Mouse (Mus musculus) embryonic facial prominence, embryonic 10.5 days (tissue): ENCODE results near the gene Gnai1. TPM values are rescaled to one million over a fixed set of nuclear protein-coding genes. Genes with fewer than 3 reads are reported as not detected.
A peak's percentile ranks its signal among the peaks of the same experiment; 100 is the strongest.

Source experiments
- DNase-seq: peaks from one replicate; pipeline ENCODE4 v3.0.0-alpha.2; 2017; ENCODE audit warnings: low spot score
- H3K27ac ChIP-seq: fragments of 300-500 bp; sonication (generic); replicated peaks from 2 replicates; pipeline ENCODE4 v1.5.1; 2016; ENCODE audit warnings: mild to moderate bottlenecking
- H3K27me3 ChIP-seq: fragments of 300-500 bp; sonication (generic); replicated peaks from 2 replicates; pipeline ENCODE4 v1.6.1; 2016; ENCODE audit warnings: low read depth, mild to moderate bottlenecking; ENCODE audit not compliant: poor library complexity, severe bottlenecking
- H3K36me3 ChIP-seq: fragments of 300-500 bp; sonication (generic); replicated peaks from 2 replicates; pipeline ENCODE4 v1.6.1; 2016; ENCODE audit warnings: mild to moderate bottlenecking, moderate library complexity
- H3K4me1 ChIP-seq: fragments of 300-500 bp; sonication (generic); 2 replicates; pipeline ENCODE4 v1.6.1; 2016
- H3K4me3 ChIP-seq: fragments of 300-500 bp; sonication (generic); 2 replicates; pipeline ENCODE4 v1.5.1; 2016; ENCODE audit warnings: mild to moderate bottlenecking, moderate library complexity
- H3K9me3 ChIP-seq: fragments of 300-500 bp; sonication (generic); 2 replicates; pipeline ENCODE4 v1.6.1; 2016; ENCODE audit warnings: mild to moderate bottlenecking
- WGBS: fragments of 180-500 bp; shearing (Covaris S2); methylation state at CpG from one replicate; pipeline ENCODE4 v1.1.7; 2016; 5-methylcytosine and 5-hydroxymethylcytosine counted together
- polyA plus RNA-seq: library from polyadenylated mRNA; unstranded; fragments of >200 nt; fragmentation: Nextera tagmentation; extraction: Ambion mirVana; gene quantifications from 2 replicates; pipeline ENCODE4 v1.2.1, GENCODE M21; 2016

Gene Gnai1
- polyA plus RNA-seq, 1 experiment from 2014 or later = 11.1 TPM

DNA sequence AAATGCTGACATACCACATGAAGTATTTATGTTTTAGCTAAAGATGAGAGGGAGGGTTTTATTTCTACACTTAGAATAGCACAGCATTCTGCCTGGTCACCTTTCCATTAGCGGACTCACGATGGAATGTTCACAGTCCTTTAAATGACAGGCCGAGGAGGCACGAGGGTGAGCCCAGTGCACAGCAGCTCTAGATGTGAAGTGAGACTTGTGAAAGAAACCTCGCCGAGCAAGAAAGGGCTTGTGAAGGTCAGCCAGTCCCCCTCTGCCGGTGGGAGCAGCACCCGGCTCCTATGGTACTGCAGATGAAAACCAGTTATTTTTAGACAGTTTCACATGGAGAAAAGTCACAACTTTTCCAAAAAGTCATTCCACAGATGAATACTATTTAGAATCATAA is 29.4 kb downstream of the Gnai1 start:
- 69% methylated on average over 8 of the region's 8 CpGs for WGBS
- H3K4me1 ChIP-seq = no peaks in the 10 kb centered on the region
- DNase-seq = peak; percentile 11

DNA sequence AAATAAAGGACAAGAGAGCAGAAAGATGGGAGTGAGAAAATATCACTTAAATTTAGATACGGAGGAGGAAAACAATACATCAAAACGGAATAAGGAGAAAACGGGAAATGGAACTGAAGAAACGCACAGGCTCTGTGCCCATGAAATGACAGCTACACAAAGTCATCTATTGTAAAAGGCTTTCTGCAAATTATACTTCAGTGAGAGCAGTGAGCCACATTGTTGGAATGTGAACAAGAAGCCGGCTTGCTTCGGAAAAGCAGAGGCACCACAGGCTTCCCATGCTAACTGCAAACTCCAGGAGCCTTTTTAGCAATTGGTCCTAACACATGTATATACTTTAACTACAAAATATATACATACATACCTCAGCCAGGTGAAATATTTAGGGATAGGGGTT is 34.0 kb downstream of the Gnai1 start:
- no peaks in the 10 kb centered on the region for H3K4me1 ChIP-seq
- no peaks in the 10 kb centered on the region for H3K27me3 ChIP-seq
- no peak overlapping the region for H3K27ac ChIP-seq
- DNase-seq = no peak
- no peak overlapping the region for H3K4me3 ChIP-seq
- no peaks in the 10 kb centered on the region for H3K9me3 ChIP-seq
- H3K36me3 ChIP-seq = no peaks in the 10 kb centered on the region
- WGBS = 83% methylated on average over 6 of the region's 6 CpGs

More for the DNA sequence above, 29.4 kb downstream of the Gnai1 start:
- no peaks in the 10 kb centered on the region for H3K9me3 ChIP-seq
- no peak overlapping the region for H3K4me3 ChIP-seq
- H3K36me3 ChIP-seq = no peaks in the 10 kb centered on the region
- no peak overlapping the region for H3K27ac ChIP-seq
- no peaks in the 10 kb centered on the region for H3K27me3 ChIP-seq

DNA sequence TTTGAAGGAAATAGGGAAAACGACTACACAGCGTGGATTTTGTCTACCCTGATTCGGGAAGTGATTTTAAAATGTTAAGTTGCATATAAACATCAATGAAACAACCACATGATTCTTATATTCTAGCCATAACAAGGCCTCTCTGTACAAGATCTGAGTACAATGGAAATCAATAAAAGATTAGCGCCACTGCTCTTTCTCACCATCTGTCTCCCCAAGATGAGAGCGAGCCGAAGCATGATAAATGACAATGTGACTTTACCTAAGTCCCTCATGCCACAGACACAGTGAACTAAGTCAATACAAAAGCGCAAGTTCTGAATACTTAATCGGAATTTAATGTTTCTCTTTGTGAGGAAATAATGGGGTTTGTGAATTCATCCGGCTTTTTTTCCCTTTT is 36.6 kb downstream of the Gnai1 start:
- Histone ChIP-seq H3K4me3 (no peak overlapping the region), H3K27ac (no peak overlapping the region), H3K4me1 (no peaks in the 10 kb centered on the region), H3K36me3 (no peaks in the 10 kb centered on the region), H3K9me3 (no peaks in the 10 kb centered on the region), H3K27me3 (no peaks in the 10 kb centered on the region)
- 90% methylated on average over 9 of the region's 9 CpGs for WGBS
- DNase-seq = no peak

DNA sequence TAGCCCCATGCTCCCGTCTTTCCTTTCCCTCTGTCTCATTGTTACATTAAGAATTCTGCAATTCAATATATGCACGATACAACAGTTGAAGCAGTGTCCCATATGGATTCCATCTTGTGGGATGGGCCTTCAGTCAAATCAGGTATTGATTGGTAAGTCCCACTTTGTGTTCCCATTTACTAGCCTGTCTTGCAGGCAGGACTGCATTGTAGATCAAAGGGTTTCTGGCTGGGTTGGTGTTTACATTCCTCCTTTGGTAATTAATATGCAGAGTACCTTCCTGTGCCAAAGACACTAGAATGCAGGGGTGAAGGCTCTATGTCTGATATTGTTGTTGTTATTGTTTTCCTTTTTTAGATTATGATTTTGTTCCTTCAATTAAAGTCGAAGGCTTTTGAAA is 38.5 kb downstream of the Gnai1 start:
- WGBS = 81% methylated on average over 3 of the region's 3 CpGs
- H3K36me3 ChIP-seq = no peaks in the 10 kb centered on the region
- H3K9me3 ChIP-seq = no peaks in the 10 kb centered on the region
- no peak overlapping the region for H3K4me3 ChIP-seq
- no peak for DNase-seq
- H3K27me3 ChIP-seq = no peaks in the 10 kb centered on the region
- no peaks in the 10 kb centered on the region for H3K4me1 ChIP-seq
- H3K27ac ChIP-seq = no peak overlapping the region

DNA sequence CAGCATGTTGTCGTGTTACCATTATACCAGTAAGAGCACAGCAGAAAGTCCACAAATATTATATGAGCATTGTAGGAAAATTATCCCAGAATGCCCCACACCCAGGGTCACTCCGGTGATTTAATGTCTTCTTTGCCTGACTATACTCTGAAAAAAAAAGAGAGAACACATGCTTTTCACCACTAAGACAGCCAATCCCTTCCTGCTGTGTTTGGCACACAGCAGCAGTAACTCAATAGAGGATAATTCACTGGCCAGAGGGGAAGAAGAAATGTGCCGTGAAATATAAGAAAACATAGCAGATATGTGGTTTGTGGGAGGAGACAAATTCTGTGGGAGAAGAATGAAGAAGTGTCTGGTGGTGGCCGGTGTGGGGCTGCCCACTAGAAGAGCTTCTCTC is 41.3 kb downstream of the Gnai1 start:
- 91% methylated on average over 4 of the region's 4 CpGs for WGBS
- DNase-seq = no peak

DNA sequence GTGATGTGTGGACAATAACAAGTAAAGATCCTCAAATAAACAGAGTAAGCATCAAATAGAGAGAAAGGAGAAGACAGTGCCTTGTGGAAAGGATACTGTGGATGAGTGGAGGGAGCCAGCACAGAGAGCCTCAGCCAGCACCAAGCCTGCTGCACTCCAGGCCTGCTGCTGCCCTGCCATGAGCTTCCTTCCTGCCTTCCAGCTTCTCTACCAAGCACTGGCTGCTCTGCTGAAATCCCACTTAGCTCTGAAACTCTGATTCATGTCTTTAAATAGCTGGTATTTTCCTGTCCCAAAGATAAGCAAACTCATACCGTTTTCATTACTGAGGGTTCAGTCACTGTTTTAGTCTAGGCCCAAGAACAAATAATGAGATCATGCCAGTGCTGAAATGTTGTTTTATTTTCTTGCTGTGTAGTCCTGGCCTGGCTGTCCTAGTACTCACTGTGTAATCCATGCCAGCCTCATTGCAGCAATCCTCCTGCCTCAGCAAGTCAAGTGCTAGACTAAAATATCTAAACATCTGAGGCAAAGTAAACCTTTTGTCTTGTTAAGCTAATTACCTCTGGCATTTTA is 52.8 kb downstream of the Gnai1 start:
- WGBS = 76% methylated on average over 1 of the region's 1 CpGs
- H3K4me1 ChIP-seq = no peaks in the 10 kb centered on the region
- H3K9me3 ChIP-seq = no peaks in the 10 kb centered on the region
- H3K36me3 ChIP-seq = no peaks in the 10 kb centered on the region
- H3K4me3 ChIP-seq = no peak overlapping the region
- no peak overlapping the region for H3K27ac ChIP-seq
- H3K27me3 ChIP-seq = no peaks in the 10 kb centered on the region
- DNase-seq = no peak

More for the DNA sequence above, 41.3 kb downstream of the Gnai1 start:
- Histone ChIP-seq H3K4me1 (no peaks in the 10 kb centered on the region), H3K27me3 (no peaks in the 10 kb centered on the region), H3K9me3 (no peaks in the 10 kb centered on the region), H3K27ac (no peak overlapping the region), H3K36me3 (no peaks in the 10 kb centered on the region), H3K4me3 (no peak overlapping the region)

DNA sequence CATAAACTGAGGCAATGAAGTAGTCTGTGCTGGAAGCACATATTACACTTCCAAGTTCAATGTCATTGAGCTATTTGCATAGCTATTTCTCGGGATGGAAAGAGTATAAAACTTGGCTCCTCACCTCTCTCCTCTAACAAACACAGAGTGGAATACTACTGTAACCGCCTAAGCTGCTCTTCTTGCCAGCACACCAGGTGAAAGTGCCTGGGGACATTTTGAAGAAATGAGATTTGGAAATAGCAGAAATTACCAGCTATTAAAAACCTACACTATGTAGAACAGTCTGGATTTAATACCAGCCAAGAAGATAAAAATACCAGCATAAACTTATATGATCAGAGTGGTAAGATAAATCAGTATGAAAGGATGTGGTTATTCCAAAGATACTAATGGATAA is 63.6 kb downstream of the Gnai1 start:
- no peaks in the 10 kb centered on the region for H3K4me1 ChIP-seq
- H3K9me3 ChIP-seq = no peaks in the 10 kb centered on the region
- no peak overlapping the region for H3K4me3 ChIP-seq
- DNase-seq = no peak
- H3K27me3 ChIP-seq = no peaks in the 10 kb centered on the region
- no peak overlapping the region for H3K27ac ChIP-seq
- WGBS = 83% methylated on average over 2 of the region's 2 CpGs
- H3K36me3 ChIP-seq = no peaks in the 10 kb centered on the region

DNA sequence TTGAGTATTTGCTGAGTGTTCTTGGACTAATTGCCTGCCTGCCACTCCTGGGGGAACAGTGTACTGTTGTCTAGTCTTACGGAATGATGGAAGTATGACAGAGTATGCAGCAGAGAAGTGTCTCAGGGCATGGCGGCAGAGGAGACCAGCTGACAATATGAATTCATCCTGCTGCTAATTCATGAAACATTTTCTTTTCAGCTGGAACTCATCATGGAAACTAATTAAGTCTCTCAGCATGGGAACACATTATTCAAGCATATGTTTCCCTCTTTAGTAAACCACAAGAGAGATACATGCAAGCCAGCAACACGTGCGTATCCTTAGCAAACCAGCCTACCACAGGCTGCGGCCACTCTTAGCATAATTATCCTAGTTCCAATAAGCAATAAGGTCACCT is 67.4 kb downstream of the Gnai1 start:
- 86% methylated on average over 5 of the region's 5 CpGs for WGBS
- Histone ChIP-seq H3K9me3 (no peaks in the 10 kb centered on the region), H3K4me1 (no peaks in the 10 kb centered on the region), H3K4me3 (no peak overlapping the region), H3K27me3 (no peaks in the 10 kb centered on the region), H3K36me3 (no peaks in the 10 kb centered on the region), H3K27ac (no peak overlapping the region)
- DNase-seq = no peak

DNA sequence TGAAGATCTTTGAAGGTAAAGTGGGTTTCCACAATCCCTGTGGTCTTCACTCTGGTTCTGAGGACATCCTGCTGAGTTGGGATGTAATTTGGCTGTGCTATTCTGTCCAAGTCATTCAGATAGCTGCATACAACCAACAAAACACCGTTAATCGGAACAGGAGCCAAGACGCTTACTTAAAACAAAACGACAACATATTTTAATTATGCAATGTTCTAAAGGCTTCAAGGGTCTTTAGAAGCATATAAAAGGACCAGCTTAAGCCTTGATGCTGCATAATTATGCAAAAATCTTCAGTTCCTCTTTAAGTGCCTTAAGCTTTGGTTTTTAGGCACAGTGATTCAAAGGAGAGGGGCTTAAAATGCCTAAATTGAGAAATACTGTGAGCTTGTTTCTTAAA is 70.6 kb downstream of the Gnai1 start:
- Histone ChIP-seq H3K36me3 (peaks cover 10% of the 10 kb centered on the region), H3K9me3 (peaks cover 3% of the 10 kb centered on the region; the same call in 1 of the 2 replicates), H3K27me3 (no peaks in the 10 kb centered on the region), H3K27ac (no peak overlapping the region), H3K4me3 (no peak overlapping the region), H3K4me1 (no peaks in the 10 kb centered on the region)
- WGBS = 73% methylated on average over 4 of the region's 4 CpGs
- no peak for DNase-seq

DNA sequence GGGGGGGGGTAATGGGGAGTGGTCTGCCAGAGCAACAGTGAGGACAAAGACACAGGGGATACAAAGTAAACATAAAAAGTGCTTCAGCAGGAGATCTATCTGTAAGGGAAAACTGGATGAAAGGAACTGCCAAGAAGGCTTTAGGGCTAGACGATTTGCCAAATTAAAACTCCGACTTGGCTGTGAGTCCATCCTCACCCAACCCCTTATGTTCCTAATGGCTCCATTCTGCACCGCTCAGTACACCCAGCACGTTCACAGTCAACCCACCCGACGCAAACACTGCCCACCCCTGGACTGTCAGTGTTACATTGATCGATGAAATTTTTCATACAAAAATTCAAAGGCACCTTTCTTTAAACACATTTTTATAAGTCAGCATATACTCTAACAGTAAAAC is 71.5 kb downstream of the Gnai1 start:
- Histone ChIP-seq H3K27me3 (no peaks in the 10 kb centered on the region), H3K9me3 (peaks cover 3% of the 10 kb centered on the region; the same call in 1 of the 2 replicates), H3K27ac (no peak overlapping the region), H3K4me3 (no peak overlapping the region), H3K4me1 (no peaks in the 10 kb centered on the region), H3K36me3 (peaks cover 10% of the 10 kb centered on the region)
- 86% methylated on average over 7 of the region's 7 CpGs for WGBS
- DNase-seq = no peak

DNA sequence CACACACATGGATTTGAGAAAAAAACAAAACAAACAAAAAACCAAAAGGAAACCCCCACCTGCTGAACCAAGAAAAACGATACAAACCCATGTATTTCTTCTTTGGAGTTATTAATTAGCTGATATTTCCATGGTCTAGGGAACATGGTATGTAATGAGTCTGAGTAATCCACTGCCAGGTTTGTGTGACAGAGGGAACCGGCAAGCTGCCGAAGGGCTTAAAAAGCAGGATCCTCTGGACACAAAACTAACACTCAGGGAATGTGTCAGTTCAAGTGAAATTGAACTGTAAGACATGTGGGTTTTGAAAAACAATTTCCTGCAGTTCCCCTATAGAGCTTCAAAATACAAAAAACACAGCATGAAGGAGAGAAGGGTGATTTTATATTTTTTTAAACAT is 72.1 kb downstream of the Gnai1 start:
- H3K27me3 ChIP-seq = no peaks in the 10 kb centered on the region
- no peaks in the 10 kb centered on the region for H3K4me1 ChIP-seq
- H3K4me3 ChIP-seq = no peak overlapping the region
- DNase-seq = no peak
- 88% methylated on average over 3 of the region's 3 CpGs for WGBS
- H3K9me3 ChIP-seq = peaks cover 3% of the 10 kb centered on the region; the same call in 1 of the 2 replicates
- H3K27ac ChIP-seq = no peak overlapping the region
- H3K36me3 ChIP-seq = peaks cover 10% of the 10 kb centered on the region

DNA sequence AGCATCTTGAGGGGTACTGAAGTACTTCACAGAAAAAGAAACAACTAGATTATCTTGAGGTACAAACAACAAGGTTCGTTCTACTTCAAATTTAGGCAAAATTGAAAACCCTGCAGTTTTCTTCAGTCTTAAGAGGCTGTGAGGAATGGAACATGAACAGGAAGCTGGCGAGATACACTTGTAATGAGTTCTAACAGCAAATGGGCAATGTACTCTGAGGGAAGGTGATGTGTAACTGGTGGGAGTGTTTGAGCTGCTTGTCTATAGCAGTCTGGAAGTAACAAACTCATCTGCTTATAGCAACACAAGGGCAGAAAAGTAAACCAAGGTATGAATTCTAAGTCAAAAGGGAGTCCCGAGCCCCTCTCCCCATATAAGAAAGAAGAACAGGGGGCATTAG is 78.1 kb downstream of the Gnai1 start:
- Histone ChIP-seq H3K4me1 (no peaks in the 10 kb centered on the region), H3K27me3 (no peaks in the 10 kb centered on the region), H3K27ac (no peak overlapping the region), H3K9me3 (peaks cover 3% of the 10 kb centered on the region; the same call in 1 of the 2 replicates), H3K4me3 (no peak overlapping the region), H3K36me3 (peaks cover 7% of the 10 kb centered on the region)
- no peak for DNase-seq
- 85% methylated on average over 3 of the region's 3 CpGs for WGBS

DNA sequence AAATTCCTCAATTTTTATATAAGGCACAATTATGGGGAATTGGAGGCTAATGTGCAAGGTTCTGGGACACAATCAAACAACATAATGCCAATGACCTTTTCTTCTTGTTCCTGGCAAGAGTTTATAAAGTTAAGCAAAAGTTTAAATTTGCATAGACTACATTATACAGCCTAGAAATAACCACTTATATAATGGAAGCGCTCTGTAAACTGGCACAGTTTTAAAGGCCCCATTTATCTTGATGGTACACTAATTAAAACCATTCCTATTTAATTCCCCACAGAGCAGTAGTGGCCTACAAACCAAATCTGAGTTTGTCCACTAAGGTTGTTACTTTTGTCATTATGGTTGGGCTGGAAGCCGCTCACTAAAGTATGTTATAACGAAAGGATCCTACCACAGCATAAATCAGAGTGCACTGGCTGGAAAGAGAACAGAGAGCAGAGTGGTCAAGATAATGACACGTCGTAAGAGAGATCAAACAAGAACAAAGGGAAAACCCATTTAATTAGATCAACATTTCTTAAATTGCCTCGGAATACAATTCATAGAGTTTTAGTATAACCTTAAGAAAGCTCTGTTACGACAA is 85.7 kb downstream of the Gnai1 start:
- WGBS = 91% methylated on average over 7 of the region's 7 CpGs

More for the DNA sequence above, 85.7 kb downstream of the Gnai1 start:
- Histone ChIP-seq H3K4me1 (no peaks in the 10 kb centered on the region), H3K9me3 (no peaks in the 10 kb centered on the region), H3K36me3 (no peaks in the 10 kb centered on the region), H3K4me3 (no peak overlapping the region), H3K27ac (no peak overlapping the region), H3K27me3 (no peaks in the 10 kb centered on the region)
- DNase-seq = no peak
